Mouse (Mus musculus) ES-E14 (cell line): ENCODE data around the gene Arf3.

ENCODE experiments used
- CHD2 ChIP-seq: IDR thresholded peaks from 2 replicates; pipeline ENCODE4 v1.6.1; 2014; ENCODE audit warnings: mild to moderate bottlenecking, low read depth, low read length, inconsistent platforms
- MAFK ChIP-seq: IDR thresholded peaks from 2 replicates; pipeline ENCODE4 v1.6.1; 2014; ENCODE audit warnings: mild to moderate bottlenecking, low read depth, low read length, inconsistent platforms; ENCODE audit not compliant: insufficient read depth
- ZNF384 ChIP-seq: IDR thresholded peaks from 2 replicates; pipeline ENCODE4 v1.6.1; 2012; ENCODE audit warnings: low read depth, low read length, inconsistent platforms

DNA sequence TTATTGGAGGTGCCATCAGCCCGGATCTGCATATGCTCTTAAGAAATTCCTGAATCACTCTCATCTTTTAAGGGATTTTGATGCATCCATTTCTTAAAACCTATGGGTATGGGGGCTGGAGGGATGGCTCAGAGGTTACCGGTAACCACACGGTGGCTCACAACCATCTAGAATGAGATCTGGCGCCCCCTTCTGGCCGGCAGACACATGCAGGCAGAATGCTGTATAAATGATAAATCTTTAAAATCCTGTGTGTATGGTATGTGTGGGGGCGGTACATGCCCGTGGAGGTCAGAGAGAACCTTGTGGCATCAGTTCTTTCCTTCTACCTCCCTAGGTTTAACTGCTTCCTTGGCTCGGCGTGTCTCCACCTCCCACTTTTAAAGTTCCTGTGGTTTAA, 52.6 kb downstream of the Arf3 start:
- TF ChIP-seq MAFK, result no peak
- TF ChIP-seq ZNF384, result 0 out of 2 replicates have a peak, but pooled peaks have one; percentile 31
- no peak for TF ChIP-seq CHD2
